Mouse (Mus musculus) limb, embryonic 15.5 days (tissue): ENCODE data around the gene Prr32. TPM values are rescaled to one million over a fixed set of nuclear protein-coding genes. Genes with fewer than 3 reads are reported as not detected.

Experiments
- ATAC-seq: fragments of 200-750 bp; cut with Nextera tagmentation; 2 replicates; pipeline ENCODE4 v1.8.0; 2017; ENCODE audit warnings: low read depth, moderate TSS enrichment; ENCODE audit not compliant: insufficient number of reproducible peaks, low FRiP score, low TSS enrichment
- H3K27ac ChIP-seq: fragments of 300-500 bp; sonication (generic); 2 replicates; pipeline ENCODE4 v1.5.1; 2015; ENCODE audit warnings: moderate library complexity, mild to moderate bottlenecking, inconsistent platforms
- H3K27me3 ChIP-seq: fragments of 300-500 bp; sonication (generic); 2 replicates; pipeline ENCODE4 v1.6.1; 2015; ENCODE audit warnings: inconsistent platforms
- H3K36me3 ChIP-seq: fragments of 300-500 bp; sonication (generic); 2 replicates; pipeline ENCODE4 v1.6.1; 2015; ENCODE audit warnings: inconsistent platforms
- H3K4me1 ChIP-seq: fragments of 300-500 bp; sonication (generic); 2 replicates; pipeline ENCODE4 v1.6.1; 2015; ENCODE audit warnings: inconsistent platforms
- H3K4me2 ChIP-seq: fragments of 300-500 bp; sonication (generic); 2 replicates; pipeline ENCODE4 v1.6.1; 2015; ENCODE audit warnings: mild to moderate bottlenecking, inconsistent platforms
- H3K4me3 ChIP-seq: fragments of 300-500 bp; sonication (generic); 2 replicates; pipeline ENCODE4 v1.5.1; 2015; ENCODE audit warnings: mild to moderate bottlenecking, inconsistent platforms
- H3K9ac ChIP-seq: fragments of 300-500 bp; sonication (generic); 2 replicates; pipeline ENCODE4 v1.6.1; 2015; ENCODE audit warnings: inconsistent platforms
- H3K9me3 ChIP-seq: fragments of 300-500 bp; sonication (generic); 2 replicates; pipeline ENCODE4 v1.6.1; 2016; ENCODE audit warnings: inconsistent platforms
- WGBS: fragments of 180-500 bp; shearing (Covaris S2); methylation state at CpG from one replicate; pipeline ENCODE4 v1.1.7; 2015; 5-methylcytosine and 5-hydroxymethylcytosine counted together
- polyA plus RNA-seq: library from polyadenylated mRNA; unstranded; fragments of >200 nt; fragmentation: Nextera tagmentation; extraction: Ambion mirVana; gene quantifications from 2 replicates; pipeline ENCODE4 v1.2.1, GENCODE M21; 2015

Gene Prr32
- 15.1 and 35.9 TPM in 2 replicates for polyA plus RNA-seq

DNA sequence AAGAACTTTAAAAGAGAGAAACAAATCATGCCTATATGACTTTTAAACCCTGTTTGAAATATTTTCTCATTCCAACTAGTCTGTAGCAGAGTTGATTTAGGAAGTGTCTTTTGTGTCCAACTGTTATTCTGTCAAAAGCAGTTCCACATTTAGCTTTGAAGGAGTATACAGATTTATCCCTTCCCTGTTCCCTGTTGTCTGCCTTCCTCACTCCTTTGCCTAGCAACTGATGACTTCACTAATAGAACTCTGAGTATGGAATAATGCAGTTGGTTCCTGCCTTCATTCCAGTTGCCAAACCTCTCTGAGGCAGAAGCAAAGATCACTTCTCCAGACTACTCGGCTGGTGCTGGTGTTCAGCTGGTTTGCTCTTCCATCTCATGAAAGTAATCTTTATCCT lies at the start of gene Prr32:
Prr32 (plus strand) TSS at position 301 of the 400 bp plus-strand sequence.
- ATAC-seq = no peak
- Histone ChIP-seq H3K4me2 (no peak within 1 kb of the TSS), H3K4me3 (no peak within 1 kb of the TSS), H3K9ac (no peak within 1 kb of the TSS), H3K4me1 (no peaks in the 10 kb centered on the region), H3K36me3 (no peaks in the 10 kb centered on the region), H3K27ac (no peak within 1 kb of the TSS), H3K9me3 (no peaks in the 10 kb centered on the region), H3K27me3 (no peaks in the 10 kb centered on the region)
- WGBS = 76% methylated on average over 1 of the region's 1 CpGs
